Mouse (Mus musculus) heart, postnatal 36 days (tissue): Measurements from ENCODE around the gene Tfrc. TPM values are rescaled to one million over a fixed set of nuclear protein-coding genes. Genes with fewer than 3 reads are reported as not detected.
A peak's percentile ranks its signal among the peaks of the same experiment; 100 is the strongest.

ENCODE experiments used
- DNase-seq, 2 experiments: peaks; one replicate each; pipeline ENCODE4 v3.0.0; 2021 to 2022
- intact Hi-C: fragments of 180-260 bp; cut with DNase I; formaldehyde crosslinking; loops from one replicate; pipeline ENCODE4 v1.15.1; 2025
- total RNA-seq, 2 experiments: library from RNA; stranded (reverse); gene quantifications; 2 replicates each; pipeline ENCODE4 v1.2.3; 2021

The Tfrc gene
- total RNA-seq, 2 experiments from 2014 or later: 55.9 to 114 TPM

DNA sequence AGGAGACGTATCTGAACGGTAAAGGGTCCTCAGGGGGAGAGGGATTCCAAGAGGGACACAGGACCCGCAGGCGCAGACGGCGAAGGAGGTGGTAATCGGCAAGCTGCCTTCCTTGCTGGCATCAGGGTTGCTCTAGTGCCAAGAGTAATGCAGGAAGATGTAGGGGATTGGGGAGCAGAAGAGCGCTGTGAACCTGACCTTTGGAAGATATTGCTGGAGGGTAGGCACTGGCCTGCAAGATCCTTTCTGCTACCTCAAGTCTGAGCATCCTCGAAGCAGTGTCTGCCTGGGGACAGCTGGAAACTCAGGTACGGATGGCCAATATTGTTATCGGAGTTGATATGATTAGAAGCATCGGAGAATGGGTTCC, 36.1 kb downstream of the Tfrc start:
- no peak for DNase-seq

DNA sequence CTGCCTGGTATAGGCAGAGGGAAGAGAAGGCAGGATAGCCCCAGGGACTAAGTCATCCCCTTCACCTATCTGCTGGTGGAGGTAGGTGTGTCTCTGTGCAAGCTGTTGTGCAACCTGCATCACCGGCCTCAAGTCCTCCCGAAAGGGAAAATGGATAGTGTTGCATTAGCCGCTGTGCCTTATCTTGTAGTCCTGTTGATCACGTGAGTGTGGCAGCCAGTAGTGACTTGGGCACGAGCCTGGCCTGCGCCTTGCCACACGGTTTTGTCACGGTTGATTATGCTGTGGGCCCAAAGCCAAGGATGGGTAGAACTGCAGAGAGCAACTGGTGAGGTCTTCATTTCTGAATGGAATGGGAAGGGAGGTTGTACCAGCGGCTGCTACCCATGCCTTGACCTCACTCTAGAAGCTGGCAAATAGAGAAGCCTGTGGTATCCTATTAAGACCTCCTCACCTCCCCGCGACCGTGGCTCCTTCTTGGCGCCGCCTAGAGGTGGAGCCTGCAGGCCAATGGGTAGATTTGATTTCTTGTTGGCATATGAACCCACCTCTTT, 36.7 kb downstream of the Tfrc start:
- intact Hi-C loops: loop anchor here (2.0 kb wide), 1 partner anchor 13 kb away; no protein-coding TSS in a partner anchor
- DNase-seq: no peak

More for the DNA sequence above, 36.1 kb downstream of the Tfrc start:
- intact Hi-C loops: loop anchor here (2.0 kb wide), 1 partner anchor 14 kb away; no protein-coding TSS in a partner anchor

DNA sequence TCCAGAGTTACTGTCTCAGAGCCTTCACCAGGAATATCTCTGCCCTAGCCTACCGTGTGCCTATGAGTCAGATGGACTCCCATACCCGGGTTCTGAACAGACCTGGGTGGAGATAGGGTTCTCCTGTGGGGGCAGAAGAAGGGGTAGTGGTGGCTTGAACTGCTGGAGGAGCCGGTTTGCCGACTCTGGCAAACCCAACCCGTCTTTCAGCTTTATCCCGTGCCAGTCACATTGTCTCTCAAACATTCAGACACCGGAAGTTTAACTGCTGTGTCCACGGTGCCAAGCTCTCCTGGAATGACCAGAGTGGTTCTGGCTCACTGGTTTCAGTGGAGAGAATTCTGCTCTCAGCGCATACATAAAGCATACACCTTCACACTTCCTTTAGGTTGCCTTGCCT, 37.3 kb downstream of the Tfrc start:
- DNase-seq: no peak
- intact Hi-C loops: no loop called here

DNA sequence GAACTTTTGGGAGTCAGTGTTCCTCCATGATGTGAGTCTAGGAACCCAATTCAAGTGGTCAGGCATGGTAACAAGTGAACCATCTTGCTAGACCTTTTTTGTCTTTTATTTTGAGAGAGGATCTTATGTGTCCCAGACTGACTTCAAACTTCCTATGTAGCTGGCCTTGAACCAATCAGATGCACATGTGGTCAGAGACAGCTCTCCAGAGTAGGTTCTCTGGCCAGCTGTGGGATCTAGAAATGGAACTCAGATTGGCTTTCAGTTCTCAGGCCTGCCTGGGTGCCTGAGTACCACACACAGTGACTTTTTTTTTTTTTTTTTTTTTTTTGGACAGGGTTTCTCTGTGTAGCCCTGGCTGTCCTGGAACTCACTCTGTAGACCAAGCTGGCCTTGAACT, 39.0 kb downstream of the Tfrc start:
- no peak for DNase-seq
- intact Hi-C loops: no loop called here

DNA sequence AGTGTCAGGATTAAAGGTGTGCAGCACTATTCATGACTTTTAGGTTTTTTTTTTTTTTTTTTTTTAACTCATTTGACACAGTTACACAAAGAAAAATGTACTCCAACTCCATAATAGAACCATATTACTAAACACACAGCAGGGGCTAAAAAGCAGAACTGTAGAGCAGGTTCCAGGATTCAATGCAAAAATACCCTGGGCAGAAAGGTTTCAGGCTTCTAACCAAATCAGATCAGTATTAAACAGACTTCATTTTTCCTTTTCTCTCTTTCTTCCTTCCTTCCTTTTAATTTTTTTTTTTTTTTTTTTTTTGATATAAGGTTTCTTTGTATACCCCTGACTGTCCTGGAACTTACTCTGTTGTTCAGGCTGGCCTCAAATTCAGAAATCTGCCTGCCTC, 41.7 kb downstream of the Tfrc start:
- intact Hi-C loops: no loop called here
- no peak for DNase-seq

DNA sequence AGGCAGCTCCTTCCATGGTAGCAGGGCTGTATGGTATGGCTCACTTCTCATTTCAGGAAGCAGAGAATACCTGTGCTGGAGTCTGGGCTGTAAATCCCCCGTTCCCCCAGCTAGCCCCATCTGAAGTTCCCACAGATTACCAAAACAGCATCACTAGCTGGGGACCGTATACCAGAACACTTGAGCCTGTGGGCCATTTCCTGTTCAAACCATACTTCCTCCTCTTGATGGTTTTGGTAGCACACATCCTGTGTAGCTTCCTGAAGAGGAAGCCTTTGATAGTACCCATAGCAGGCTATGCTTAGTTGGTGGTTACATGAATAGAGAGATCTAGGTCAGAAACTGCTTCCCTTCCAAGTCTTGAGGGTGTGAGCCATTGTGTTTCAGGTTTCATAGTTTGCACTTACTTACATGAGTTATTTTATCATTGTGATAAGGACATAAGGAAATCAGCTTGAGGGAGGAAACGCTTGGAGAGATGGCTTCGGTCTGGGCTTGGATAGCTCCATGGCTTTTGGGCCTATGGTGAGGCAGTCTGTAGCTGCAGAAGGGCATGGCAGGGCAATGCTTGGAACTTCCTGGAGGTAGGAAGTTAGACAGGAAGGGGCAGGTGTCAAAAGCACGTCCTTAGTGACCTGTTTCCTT, 42.4 kb downstream of the Tfrc start:
- no peak for DNase-seq
- intact Hi-C loops: no loop called here

DNA sequence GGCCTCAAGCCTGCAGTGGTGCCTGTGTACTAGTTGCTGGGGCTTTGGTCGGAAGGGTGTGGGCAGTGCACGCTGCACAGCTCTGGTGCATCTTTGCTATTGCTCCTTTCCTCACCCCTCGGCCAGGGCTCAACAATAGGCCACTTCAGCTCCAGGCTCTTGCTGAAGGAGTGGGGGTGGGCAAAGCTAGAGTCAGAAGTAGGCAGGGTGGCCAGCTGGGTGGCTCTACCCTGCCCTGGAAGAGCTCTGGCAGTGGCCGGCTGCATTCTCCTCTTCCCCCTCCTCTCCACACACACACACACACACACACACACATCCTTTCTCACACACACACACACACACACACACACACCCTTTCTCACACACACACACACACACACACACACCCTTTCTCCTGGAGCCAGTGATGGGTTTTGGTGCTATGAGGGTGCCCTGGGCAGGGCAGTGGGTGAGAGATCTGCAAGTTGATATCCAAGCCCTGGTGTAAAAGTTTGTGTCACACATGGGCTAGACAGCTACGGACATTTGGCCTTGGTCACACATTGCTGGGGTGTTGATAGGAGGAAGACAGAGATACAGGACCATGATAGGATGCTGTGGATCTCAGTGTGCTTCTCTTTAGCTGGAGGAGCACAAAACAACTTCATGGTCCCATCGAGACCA, 45.5 kb downstream of the Tfrc start:
- no peak for DNase-seq
- intact Hi-C loops: no loop called here

DNA sequence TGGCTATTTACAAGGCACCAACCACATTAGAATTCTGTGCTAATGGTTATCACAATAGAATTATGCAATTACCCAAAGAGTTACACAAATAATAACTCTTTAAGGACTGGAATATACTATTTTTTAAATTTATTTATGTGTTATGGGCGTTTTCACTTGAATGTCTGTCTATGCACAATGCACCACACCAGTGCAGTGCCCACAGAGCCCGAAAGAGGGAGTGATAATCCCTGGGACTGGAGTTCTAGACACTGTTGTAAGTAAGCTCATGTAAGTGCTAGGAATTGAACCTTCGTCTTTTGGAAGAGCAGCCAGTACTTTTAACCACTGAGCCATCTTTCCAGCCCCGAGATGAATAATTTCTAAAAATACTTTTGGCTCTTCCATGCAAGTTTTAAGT, 46.8 kb downstream of the Tfrc start:
- intact Hi-C loops: no loop called here
- no peak for DNase-seq

DNA sequence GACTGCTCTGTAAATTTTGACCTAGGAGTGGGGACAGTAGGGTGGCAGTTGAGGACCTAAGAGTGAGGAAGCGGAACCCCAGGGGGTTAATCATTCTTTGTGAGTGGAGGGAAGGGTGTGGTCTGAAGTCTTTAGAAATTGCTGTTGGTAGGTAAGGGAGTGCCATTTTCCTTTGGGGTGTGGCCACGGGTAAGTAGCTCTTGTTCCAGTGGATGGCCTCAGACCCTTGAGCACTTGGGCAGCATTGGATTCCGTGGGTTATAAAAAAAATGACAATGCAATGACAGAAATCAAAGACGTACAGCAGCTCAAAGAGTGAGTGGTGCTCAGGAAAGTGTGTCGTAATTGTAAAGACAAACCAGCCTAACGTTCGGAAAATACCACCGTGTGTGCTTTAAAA, 47.6 kb downstream of the Tfrc start:
- intact Hi-C loops: no loop called here
- no peak for DNase-seq

DNA sequence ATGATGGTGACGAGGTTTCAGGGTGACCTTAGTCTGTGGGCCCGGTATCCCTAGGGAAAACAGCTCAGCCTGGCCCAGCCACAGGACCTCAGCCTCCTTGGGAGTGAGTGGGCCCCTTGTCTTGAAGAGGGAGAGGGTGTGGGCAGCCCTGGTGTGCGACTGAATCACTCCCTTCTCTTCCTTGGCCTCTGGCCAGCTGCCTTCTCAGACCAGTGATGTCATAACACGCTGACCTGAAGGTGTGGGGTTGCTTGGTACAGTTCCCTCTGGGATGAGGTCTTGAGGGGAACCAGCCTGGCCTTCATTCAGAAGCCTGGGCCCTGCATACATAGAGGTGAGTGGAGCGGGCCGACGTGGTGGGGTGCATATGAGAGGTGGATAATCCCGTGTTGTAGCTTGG, 48.1 kb downstream of the Tfrc start:
- DNase-seq: no peak
- intact Hi-C loops: no loop called here

DNA sequence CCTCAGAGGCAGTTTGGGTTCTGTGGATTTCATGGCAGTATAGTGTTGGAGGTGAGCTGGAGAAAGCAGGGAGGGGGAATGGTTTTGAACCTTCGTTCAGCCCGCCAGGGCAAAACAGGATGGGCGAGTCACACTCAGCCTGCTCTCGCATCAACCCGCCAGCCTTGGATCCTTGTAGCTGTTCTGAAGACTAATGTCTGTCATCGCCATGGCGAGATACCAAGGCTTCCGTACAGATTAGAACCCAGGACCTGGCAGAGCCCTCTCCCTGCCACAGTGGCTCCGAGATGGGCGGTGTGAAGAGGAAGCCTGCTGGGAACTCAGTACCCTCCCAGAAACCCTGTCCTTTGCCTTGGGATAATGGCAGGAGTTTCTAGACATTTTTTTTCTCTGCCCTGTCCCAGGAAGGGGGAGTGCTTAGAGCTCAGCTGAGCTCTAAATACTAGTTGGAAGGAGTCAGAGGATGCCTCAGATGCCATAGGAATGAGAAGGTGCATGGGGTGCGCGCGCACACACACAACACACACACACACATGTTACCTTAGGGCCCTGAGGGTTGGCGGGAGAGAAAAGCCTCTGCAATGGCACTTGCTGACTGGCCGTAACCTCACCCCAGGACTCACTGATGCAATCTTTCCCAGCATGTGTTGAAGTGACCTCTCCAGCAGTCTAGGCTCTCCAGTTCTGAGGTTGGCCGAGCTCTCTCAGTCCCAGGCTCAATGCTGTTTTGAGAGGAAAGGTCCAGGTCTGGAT, 49.0 kb downstream of the Tfrc start:
- intact Hi-C loops: loop anchor here (2.0 kb wide), 1 partner anchor 13 kb away; no protein-coding TSS in a partner anchor
- DNase-seq: no peak

DNA sequence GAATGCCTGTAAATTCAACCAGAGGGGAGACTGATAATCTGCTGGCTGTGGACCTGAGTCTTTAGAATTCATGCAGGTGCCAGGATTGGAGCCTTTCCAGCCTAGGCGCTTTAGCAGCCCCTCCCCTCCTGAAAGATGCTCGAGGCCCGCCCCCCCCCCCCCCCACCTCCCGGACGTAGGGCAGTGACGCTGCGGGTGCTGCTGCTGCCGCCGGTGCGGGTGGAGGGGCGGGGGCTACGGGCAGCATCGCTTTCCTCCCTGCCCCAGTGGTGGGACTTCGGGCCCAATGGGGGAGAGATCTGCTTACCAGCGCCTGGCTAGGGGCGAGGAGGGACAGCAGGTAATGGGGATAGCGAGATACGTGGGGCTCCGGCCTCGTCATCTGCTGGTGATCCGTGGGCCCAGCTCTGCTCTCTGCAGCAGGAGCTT, 50.0 kb downstream of the Tfrc start:
- DNase-seq: no peak
- intact Hi-C loops: loop anchor here (1.0 to 2.0 kb wide), 2 partner anchors 14 to 24 kb away; no protein-coding TSS in a partner anchor

DNA sequence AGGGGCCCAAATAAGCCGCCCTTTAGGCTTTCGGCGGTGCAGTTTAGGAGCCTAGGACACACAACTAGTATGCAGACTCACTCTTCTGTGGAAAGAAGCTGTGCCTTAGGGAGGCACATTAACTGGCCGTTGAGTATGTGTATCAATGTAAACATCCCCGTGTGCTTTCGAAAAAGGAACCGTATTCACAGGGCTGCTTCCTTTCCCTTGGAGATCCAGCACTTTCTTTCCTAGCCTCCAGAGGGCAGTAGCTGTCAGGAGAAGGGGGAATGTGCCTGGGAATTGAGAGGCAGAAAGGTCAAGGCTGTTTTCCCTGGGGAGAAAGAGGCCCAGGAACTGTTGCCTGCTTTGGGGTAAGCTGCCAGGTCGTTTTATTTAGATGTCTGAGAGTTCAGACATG, 50.7 kb downstream of the Tfrc start:
- intact Hi-C loops: loop anchor here (1.0 to 2.0 kb wide), 2 partner anchors 15 to 23 kb away; no protein-coding TSS in a partner anchor
- peak; percentile 76 to 77 for DNase-seq

DNA sequence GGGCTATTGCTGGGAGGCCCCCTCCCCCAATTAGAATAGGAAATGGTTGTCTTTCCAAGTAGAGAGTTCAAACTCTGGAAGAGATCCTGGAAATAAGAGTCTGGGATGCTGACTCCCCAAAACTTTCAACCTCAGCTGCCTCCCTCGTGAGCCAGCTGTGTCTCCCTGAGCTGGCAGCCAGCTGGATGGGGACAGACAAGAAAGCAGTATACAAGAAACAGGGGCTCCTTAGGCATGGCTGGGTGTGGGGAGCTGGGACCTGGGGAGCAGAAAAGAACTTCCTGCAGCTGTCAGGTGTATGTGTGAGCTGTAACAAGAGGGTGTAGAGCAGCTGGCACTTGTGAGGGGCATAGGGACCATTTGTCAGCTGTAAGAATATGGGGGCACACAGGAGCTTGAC, 51.4 kb downstream of the Tfrc start:
- no peak for DNase-seq
- intact Hi-C loops: no loop called here

DNA sequence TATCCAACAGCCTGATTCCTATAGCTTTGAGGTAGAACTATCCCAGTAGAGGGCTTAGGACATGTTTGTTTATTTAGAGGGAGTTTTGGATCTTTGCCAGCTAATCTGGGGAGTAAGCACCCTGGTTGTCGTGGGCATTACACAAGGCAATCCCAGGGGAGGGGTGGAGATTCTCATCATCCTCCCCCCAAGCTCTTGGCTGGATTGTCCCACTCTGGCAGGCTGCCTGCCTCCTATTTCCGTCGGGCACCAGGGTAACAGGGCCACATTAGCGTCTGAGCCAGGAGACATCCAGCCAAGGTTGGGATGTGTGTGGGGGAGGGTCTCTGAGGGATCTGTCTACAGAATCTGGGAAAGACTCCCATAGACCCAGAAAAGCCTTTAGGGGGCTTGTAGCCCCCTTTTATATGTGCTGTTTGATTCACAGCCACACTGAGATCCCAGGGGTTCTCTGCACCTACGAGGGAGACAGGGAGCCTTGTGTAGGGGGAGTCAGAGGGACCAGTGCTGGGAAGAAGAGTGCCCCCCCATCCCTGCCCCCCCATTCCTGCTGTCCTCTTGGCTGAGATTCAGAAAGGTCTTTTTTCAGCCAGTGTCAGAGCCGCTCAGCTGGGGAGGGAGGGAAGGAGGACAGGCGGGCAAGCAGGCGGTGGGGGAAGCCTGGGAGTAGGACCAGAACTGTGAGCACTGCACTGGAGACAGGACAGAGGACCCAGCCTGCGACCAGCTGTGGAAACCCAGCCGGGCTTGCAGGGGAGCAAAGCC, 52.0 kb downstream of the Tfrc start:
- intact Hi-C loops: no loop called here
- DNase-seq: peak; percentile 76 to 77

DNA sequence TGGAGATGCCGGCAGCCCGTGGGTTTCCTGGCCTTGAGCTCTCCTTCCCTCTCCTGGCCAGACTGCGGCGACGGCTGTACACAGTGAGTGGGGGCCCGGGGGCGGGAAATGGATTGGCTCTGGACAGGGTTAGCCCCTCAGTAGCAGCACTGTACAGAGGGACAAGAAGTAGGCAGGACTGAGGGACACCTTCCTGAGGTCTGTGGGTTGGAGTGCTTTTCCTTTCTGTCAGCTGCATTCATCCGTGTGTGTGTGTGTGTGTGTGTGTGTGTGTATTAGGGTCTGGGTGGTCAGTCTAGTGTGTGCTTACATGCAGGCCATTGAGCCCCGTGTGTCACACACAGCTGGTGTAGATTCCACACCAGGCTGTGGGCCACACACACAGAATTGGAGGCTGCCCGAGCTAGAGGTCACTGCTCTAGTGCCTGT, 52.8 kb downstream of the Tfrc start:
- no peak for DNase-seq
- intact Hi-C loops: no loop called here

DNA sequence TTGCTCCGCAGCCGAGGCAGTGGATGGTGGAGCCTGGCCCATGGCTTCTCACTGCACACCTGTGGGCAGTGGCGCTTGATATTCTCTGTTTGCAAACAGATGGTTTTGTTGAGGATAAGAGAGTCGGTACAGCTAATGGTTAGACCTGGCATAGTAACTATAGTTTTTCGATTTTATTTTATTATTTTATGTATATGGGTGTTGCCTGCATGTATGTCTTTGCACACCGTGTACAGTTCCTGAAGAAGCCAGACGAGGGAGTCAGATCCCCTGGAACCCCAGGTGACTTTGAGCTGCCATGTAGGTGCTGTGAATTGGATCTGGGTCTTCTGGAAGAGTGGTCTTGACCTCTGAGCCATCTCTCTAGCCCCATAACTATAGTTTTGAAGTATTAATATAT, 53.7 kb downstream of the Tfrc start:
- intact Hi-C loops: no loop called here

DNA sequence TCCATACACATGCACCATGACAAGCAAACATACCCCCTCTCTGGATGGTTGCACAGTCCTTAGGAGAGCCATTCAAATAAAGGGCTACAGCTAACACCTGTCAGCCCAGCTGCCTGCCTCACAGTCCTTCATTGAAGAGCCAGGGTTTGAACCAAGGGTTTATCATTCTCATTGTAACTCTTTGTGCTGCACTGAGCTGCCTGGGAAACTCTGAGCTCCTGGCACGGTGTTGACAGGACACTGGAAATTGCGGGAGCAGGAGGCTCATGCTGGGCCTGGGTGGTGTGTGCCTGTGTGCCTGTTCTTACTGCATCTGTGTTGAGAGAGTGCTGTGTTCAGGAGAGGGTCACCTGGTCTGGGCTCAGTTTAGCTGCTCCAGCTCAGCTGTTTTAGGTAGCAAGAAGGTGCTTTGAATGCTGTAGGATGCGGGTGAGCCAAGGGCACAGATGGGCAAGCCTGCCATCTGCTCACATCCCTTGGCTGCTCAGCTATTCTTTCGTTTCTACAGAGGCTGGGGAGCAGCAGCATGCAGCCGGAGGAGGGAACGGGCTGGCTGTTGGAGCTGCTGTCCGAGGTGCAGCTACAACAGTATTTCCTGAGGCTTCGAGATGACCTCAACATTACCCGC, 54.6 kb downstream of the Tfrc start:
- intact Hi-C loops: no loop called here
- DNase-seq: no peak

More for the DNA sequence above, 53.7 kb downstream of the Tfrc start:
- DNase-seq: no peak

DNA sequence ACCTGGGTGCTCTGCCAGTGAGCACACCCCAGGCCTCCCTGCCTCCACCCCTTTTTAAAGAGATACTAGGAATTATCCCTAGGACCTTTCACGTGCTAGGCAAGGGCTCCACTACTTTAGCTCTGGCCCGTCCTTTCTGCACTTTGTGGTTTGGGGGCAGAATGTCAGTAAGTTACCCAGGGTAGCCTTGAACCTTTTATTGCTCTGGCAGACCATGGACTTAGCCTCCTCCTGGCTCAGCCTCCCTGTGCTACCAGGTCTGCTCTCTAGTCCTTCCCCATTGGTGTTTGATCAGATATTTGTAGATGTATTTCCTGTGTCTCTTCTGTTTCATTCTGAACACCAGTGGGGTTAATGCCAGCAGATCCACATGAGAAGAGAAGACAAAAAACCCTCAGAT, 55.5 kb downstream of the Tfrc start:
- DNase-seq: no peak
- intact Hi-C loops: no loop called here
